Mouse (Mus musculus) layer of hippocampus, adult 8-10 months (tissue): Measurements from ENCODE around the gene Il1a. TPM values are rescaled to one million over a fixed set of nuclear protein-coding genes. Genes with fewer than 3 reads are reported as not detected.

Experiments
- DNase-seq, 2 experiments: peaks; one replicate each; pipeline ENCODE4 v3.0.0; 2022; ENCODE audit warnings: low spot score in 2 of 2
- total RNA-seq, 4 experiments: library from RNA; stranded (reverse); gene quantifications; 2 replicates each; pipeline ENCODE4 v1.2.4; 2022

Gene Il1a
- total RNA-seq, 4 experiments from 2014 or later, result 0.27 to 2.0 (median 1.0) TPM

- DNase-seq, result no peak
These were observed 46.7 kb downstream of the Il1a start for GRCm38 (mm10) chr2:129263073-129263472.

GRCm38 (mm10) chr2:129261151-129261794 is 48.5 kb downstream of the Il1a start:
- no peak for DNase-seq

- no peak for DNase-seq
These were observed 49.1 kb downstream of the Il1a start for GRCm38 (mm10) chr2:129260646-129261045.

- DNase-seq, result peak; percentile 52
These were observed 51.1 kb downstream of the Il1a start for GRCm38 (mm10) chr2:129258475-129259211.

GRCm38 (mm10) chr2:129258056-129258455 is 51.7 kb downstream of the Il1a start:
- DNase-seq, result no peak

- DNase-seq, result no peak
These were observed 53.8 kb downstream of the Il1a start for GRCm38 (mm10) chr2:129256006-129256405.

- no peak for DNase-seq
These were observed 55.7 kb downstream of the Il1a start for GRCm38 (mm10) chr2:129254076-129254475.

GRCm38 (mm10) chr2:129253631-129253970 is 56.2 kb downstream of the Il1a start:
- no peak for DNase-seq

- no peak for DNase-seq
These were observed 56.7 kb downstream of the Il1a start for GRCm38 (mm10) chr2:129252836-129253630.

Other genes starting within 250 kb of the Il1a start
- 10 to 100 TPM; 32.4 to 37.3 (median 35.4) TPM for gene Ttl, start 244.0 kb downstream of the Il1a start, total RNA-seq
- gene Polr1b, start 209.0 kb downstream of the Il1a start, total RNA-seq, result 10 to 100 TPM; 19.7 to 22.1 (median 21.2) TPM
- gene Chchd5, start 180.3 kb downstream of the Il1a start, total RNA-seq, result 10 to 100 TPM; 11.8 to 14.3 (median 12.4) TPM
- gene Slc20a1, start 111.2 kb downstream of the Il1a start, total RNA-seq, result 100 to 1,000 TPM; 143 to 159 (median 145) TPM
- under 1 TPM; 0.18 to 0.54 (median 0.46) TPM for gene Ckap2l, start 12.8 kb downstream of the Il1a start, total RNA-seq
- under 1 TPM in 2 of 4 experiments, not detected in 2; 0.31 to 0.73 TPM for gene Il1b, start 61.2 kb upstream of the Il1a start, total RNA-seq
- 1 to 10 TPM in 2 of 4 experiments, under 1 TPM in 2; 0.24 to 1.8 (median 0.93) TPM for gene F830045P16Rik, start 226.6 kb upstream of the Il1a start, total RNA-seq